Mouse (Mus musculus) layer of hippocampus, adult 8-10 months (tissue): ENCODE measurements at regions not wholly inside any gene's neighbourhood (a gene's known extent, or its start where the extent isn't known, plus 50 kb on each side); places are given as distances from the start of the nearest gene placed in this dataset.

ENCODE experiments used
- DNase-seq, 2 experiments: peaks; one replicate each; pipeline ENCODE4 v3.0.0; 2022; ENCODE audit warnings: low spot score in 2 of 2

DNA sequence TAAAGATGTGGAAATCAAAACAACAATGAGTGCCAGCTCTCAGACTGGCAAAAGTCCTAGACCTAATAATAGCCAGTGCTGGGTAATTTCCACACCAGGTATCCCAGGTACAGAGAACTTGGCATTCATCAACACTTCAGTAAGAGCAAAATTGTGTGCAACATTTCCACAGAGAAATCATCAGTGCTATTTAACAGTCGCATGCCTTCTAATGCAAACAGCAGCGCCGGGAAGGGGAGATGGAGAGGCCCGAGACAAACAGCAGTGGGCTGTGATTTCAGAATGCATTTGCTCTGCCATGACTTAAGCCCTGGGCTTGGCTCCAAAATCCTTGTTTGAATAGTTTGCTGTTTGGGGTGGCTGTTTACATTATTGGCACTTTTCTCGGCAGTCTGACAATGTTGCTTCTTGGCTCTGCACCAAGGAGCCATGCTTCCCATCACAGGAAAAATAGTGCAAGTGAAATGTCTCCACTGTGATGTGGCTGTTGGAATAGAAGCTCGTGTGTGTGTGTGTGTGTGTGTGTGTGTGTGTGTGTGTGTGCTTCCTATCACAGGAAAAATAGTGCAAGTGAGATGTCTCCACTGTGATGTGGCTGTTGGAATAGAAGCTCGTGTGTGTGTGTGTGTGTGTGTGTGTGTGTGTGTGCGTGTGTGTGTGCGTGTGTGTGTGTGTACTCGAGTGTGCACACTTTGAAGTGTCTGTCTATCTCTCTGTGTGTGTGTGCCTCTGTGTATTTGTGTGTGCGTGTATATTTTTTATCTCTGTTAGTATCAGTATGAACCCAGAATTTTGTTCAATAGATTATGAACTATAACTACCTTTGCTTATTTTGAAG, 190.1 kb upstream of the Cdyl start:
- DNase-seq, result peak; percentile 63 to 70

DNA sequence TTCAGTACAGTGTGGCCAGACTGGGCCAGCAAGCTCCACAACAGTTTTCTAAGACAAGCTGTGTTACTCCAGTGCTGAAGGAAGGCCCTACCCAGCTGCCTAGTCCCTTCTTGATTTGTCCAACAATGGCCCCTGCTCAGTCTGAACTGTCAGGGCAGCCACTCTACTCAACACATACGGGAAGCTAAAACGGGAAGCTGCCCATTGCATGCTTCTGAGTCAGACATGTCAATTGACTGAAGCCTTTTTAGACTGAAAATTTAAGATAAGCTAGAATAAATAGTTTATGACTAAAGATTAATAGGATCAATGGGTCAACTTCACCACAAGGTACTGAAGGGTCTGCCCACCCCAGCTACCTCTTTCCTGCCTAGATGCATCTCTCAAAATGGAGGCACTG, 181.4 kb upstream of the Cdyl start:
- no peak for DNase-seq

DNA sequence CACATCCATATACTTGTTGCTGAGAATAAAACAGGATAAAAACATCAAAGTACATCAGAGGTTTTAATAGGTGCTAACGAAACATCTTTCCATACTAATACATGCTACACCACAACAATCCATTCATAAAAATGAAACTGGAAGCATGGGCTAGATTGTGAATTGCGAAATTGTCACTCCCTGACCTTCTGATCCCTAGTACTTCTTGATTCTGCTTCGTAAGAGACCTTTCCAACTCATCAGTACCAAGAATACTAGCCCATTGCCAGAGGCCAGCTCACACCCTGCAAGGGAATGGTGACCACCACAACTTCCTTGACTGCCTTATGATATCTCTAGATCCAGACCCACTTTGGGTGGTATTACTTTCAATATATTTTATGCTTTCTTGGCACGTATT, 177.3 kb upstream of the Cdyl start:
- no peak for DNase-seq

DNA sequence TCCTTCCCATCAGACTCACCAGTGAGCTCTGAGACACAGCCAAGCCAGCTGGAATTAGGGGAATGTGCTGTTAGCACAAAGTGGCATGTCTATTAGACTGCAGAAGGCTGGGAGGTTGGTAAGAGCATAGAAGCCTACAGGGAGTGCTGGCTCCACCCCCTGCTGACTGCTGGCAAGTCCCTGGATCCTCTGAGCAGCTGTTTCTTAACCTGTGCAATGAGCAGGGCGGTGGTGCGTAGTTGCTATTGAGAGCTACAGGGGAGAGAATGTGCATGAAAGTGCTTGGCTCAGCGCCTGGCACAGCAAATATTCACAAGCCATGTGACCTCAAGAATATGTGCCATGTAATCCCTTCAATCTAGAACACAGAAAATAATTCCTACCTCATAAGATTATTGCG, 173.5 kb upstream of the Cdyl start:
- no peak for DNase-seq

DNA sequence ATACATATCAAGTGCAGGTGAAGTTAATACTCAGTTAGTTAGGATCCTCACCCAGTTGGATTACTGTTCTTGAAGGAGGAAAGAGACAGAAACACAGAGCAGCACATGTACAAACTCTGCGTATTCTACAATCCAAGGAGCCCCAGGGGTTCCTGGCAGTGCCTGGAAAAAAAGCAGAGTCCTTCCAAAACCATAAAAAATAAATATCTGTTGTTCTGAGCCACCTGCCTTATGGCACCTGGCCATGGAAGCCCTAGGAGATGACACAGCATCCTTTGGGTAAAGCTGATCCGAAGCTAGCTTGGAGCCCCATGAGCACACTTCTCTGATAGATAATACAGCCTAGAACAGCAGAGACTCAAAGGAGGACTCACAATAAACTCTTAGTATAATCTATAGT, 159.9 kb upstream of the Cdyl start:
- DNase-seq, result no peak

DNA sequence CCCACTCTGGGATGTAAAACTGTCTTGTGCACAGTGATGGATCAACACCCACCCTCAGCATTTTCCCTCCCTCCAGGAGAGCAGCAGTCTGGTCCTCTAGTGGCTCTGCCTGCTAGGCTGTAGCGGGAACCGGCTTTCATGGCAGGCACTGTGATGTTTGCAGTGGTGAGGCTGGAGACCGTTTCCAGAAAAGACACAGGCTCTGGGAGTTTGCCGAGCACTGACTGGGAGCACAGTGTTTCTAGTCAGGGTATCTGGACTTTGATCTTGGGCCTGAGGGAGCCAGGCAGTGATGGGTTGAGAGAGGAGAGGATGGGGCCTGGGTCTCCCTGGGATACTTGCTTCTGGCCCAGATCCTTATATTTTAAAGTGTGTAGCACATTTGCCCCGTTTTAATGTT, 158.7 kb upstream of the Cdyl start:
- DNase-seq, result no peak

DNA sequence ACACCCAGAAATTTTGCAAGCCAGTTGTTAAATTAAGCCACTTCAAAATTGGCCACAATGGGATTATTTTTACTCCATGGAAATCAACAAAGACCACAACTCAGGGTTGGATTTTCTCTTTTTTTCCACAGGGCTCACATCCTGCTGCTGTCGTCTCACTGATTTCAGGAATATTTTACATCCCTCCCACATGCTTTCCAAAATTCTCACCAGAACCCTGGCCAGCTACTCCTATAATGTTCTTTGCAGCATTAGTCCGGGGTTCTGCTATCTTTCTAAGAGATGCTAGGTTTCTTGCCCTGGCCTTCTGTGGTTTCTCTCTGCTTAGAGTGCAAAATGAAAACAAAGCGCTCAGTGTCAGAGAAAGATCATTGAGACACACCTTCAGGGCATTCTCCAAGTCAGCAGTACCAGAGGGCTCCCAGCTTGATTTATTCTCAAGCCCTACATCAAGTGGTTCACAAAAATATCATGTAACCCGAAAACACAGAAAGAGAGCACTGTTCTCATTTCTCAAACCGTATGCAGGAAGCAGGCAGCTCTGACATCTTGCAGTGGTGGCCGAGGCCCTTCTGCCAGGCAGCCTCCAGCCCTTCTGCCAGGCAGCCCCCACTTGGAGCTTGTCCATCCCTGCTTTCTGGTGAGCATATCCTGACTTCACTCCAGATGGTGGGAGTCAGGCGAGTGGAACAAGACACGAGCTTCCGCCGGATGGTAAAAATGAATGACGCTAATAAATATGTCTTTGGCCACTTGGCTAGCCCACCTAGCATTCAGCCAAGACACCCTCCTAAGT, 158.1 kb upstream of the Cdyl start:
- peak; percentile 56 to 57 for DNase-seq

DNA sequence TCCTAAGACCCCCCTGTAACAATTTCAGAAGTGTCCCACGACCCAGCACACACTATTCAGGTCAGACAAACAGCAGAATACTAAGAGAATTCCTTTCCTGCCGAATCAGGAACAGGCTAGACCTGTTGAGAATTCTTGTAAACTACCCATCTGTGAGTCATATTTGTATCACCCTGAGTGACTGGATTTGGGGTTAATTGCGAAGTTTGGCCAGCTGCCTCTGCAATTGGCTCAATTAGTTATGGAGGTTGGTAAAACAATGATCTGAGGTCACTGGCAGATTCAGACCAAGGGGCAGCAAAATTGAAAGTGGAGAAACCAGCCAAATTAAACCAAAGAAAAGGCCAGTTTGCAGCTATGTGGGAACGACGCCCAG, 157.5 kb upstream of the Cdyl start:
- peak; percentile 59 to 60 for DNase-seq

DNA sequence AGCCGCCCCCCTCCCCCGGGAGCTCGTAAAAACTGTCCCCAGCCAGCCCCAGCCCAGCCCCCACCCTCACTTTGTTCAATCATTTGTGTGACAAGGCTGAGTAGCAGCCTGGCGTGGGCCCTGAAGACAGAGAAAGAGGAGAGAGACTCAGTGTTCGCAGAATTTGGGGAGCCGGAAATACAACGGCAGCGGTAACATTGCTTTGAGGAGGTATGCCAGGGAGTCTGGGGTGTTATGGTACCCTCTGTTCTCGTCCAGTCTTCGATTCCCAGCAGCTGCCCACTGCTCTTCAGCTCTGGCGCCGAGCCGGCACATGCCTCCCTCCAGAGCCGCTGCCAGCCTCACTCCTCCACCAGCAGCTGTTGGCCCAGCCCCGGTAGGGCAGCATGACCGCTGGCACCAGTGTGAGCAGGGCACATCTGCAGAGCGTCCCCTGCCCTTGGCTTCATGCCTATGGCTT, 156.2 kb upstream of the Cdyl start:
- peak; percentile 62 to 65 for DNase-seq

DNA sequence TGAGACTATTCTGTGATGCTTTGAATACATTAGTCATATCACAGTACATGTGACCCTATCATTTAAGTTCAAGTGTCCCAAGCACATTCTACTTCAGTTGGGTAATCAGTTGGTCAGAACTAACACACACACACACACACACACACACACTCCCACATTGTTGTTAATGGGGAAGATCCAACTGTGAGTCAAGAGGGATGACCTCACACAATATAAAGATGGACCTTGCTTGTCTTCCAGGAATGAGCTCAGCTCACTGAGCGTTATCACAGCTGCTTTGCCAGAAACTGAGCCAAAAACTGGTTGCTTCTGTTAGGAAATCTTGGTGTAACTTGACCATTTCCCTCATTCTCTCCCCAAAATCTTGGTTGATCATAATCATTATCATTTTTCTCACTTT, 152.4 kb upstream of the Cdyl start:
- DNase-seq, result no peak

DNA sequence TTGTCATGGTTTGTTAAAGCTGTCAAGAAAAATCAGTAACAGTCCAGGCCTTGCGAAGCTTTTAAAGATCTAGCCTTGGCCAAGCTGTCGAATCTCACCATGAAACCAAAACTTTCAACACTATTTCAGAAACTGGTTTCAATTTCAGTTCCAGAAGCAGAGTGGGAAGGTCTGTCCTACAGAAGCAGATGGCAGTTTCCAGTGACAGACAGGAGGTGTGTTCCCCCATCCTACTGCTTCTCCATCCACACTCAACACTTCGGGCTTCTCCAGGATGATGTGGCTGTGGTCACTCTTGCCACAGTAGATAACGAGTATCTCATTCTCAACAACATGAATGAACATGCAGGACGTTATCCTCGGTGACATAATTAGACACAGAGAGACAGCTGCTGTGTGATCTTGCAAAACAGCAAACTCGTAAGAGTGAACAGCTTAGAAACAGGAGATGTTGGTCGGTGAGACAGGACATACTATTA, 147.6 kb upstream of the Cdyl start:
- DNase-seq, result peak in 1 of 2 experiments; percentile 26

DNA sequence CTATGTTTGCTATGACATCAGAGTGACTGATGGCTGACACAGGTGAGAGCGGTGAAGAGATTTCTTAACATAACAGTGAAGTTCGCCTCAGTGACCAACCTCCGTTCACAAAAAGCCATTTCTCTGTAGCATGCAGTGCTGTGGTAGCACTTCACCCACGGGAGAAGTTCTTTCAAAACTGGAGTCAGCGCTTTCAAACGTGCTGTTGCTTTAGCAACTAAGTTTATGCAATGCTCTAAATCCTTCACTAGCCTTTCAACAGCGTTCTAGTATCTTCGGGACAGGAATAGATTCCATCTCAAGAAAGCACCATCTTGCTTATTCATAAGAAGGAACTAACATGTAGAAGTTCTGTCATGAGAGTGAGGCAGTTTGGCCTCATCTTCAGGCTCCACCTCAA, 146.5 kb upstream of the Cdyl start:
- DNase-seq, result no peak

DNA sequence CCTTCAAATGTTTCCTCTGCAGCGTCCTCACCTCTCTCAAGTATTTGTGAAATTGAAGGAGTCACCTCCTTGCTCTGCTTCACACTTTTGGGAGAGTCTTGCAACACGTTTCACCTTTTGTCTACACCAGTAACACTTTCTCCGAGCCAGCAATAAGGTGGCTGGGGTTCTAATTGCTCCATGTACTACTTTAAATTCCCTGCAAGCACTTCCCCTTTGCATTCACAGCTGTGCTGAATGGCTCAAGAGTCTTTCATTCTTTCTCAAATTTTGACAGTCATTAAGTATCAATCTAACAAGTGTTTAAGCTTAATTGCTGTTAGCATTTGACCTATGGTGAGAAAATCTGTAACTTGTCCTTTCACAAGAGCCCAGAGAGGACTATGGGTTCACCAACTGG, 144.3 kb upstream of the Cdyl start:
- DNase-seq, result no peak

DNA sequence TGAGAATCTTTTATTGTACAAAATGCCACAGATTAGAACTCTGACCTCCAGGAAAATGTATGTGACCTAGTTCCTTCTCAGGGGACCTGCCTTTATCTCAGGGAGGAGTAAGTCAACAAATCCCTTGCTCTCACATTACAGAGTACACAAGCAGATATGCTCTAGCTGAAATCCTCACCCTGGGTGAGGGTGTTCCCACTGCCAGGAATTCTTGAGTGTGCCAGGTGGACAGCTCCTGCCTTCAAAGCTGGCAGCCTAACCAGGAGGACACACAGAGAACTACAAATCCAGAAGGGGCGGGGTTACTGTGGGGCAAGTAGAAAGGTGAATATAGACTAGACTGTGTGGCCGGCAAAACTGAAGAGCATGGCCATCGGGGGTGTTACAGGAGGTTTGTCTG, 141.9 kb upstream of the Cdyl start:
- no peak for DNase-seq

DNA sequence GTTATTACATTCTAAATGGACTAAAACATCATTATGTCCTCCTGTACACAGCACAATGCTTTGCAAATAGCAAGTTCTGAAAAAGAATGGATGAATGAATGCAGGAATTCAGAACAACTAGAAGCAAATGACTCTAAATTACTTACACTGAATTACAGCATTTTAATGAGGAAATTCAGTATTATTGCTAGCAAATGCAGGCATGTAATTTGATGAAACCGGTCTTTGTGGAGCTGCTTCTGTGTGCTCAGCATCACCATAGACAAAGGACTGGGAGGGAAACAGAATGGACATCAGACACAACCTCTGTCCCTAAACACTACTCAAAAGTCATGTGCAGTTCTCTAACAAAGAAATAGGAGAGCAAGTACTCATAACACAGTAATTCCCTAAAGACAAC, 137.4 kb upstream of the Cdyl start:
- DNase-seq, result no peak

DNA sequence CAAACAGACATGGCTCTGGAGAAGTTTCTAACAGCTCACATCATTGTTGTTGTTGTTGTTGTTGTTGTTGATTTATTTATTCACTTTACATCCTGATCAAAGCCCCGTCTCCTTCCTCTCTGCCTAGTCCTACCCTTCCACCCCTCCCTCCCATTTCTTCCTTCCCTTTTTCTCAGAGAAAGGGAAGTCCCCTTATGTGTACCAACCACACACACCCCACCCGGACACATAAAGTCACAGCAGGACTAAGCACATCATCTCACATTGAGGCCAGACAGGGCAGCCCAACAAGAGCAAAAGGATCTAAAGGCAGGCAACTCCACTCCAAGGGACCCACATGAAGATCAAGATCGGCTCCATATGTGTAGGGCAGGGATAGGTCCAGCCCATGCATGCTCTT, 130.1 kb upstream of the Cdyl start:
- no peak for DNase-seq

DNA sequence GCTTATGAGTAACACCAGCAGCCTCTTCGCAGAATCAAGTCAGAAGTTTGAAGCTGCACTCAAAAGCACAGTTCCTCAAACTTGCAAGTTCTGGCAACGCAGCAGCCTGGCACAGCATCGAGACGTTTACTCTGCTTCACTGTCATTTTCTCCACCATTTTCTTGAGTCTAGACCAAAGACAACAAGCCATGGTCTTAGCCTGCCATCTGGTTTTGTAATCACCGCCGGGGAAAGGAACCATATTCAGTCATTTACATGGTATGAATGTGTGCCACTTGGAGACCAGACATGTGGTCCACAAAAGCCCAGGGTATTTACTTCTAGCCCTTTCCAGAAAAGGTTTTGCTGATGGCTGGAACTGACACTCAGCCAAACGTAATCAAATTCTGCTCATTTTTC, 122.5 kb upstream of the Cdyl start:
- DNase-seq, result no peak

DNA sequence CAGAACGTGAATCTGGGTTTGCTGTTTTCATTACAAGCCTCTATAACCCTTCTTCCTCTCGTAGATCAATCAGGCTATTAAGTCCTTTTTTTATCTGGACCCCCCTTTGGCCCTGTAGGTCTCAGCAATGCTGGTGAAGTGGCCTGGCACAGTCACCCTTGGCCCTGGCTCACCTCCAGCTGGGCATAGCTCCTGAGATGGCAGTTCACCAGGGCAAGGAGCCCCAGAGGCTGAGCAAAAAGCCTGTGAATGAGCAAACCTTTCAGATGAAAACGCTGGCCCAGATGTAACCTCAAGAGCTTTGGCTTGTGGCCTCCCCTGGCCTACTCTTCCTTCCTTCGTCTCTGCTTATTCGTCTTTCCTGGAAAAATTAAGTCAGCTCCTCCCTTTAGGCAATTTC, 121.7 kb upstream of the Cdyl start:
- DNase-seq, result peak; percentile 11 to 40

DNA sequence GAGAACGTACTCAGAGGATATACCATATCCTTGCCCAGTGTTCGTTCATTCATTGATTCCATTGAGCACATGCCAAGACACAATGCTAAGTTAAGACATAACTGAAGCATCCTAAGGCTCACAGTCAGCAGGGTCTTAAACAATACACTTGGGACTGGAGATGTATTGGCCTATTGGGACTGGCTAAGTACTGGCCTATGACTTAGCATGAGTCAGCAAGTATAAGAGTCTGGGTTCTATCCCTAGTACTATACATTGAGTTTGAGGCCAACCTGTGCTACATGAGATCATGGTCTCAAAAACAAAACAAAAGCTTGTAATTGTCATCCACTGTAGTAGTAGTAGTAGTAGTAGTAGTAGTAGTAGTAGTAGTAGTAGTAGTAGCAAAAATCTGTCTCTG, 119.2 kb upstream of the Cdyl start:
- DNase-seq, result no peak

DNA sequence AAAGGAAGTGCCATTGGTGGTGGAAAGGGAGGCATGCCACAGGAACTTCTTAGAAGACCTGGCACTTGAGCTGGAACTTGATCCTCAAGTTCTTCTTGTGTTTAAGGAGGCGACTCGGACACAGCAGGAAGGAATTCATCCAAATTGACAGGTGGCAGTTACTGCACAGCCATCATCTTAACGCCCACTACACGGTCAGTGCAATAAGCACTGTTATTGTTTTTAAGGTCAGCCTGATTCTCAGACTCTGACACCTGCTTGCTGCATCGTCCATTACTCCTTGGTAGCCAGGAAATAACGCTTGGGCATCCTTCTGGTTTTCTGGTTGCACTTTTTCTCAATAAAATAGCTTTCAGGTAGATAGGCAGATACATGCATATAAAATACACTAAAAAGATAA, 118.6 kb upstream of the Cdyl start:
- no peak for DNase-seq

DNA sequence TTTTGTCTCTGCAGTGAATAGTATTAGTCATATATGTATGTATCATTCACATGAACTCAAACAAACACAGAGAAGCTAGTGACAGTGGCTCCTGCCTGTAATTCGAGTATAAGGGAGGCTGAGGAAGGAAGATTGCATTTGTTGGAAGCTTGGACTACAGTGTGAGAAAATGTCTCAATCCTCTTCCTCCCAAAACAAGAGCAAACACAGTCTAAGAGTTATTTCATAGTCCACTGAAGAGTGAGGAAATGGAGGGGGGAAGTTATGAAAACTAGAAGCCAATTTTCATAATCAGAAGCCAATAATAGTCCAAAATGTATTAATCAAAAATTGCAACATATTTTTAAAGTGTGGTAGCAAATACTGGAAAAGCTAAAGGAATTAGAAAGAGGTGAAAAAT, 95.6 kb upstream of the Cdyl start:
- no peak for DNase-seq

DNA sequence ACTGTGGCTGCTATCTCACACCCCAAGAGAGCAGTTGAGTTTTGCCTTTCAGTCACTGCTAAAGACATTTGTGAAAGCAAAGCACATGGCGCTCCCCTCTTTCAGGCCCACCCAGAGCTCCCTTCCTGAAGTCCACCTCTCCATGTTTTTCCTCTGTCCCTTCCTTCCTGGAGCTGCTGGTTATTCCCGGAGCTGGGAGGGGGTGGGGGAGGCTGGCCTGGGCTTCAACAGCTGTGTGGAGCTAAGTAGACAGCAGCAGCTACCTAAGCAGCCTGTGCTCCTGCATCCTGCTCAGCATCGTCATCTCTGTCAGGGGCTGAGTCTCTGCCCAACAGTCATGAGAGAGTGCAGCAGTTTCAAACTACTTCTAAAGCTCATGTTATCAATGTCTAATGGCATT, 78.0 kb upstream of the Cdyl start:
- DNase-seq, result no peak

DNA sequence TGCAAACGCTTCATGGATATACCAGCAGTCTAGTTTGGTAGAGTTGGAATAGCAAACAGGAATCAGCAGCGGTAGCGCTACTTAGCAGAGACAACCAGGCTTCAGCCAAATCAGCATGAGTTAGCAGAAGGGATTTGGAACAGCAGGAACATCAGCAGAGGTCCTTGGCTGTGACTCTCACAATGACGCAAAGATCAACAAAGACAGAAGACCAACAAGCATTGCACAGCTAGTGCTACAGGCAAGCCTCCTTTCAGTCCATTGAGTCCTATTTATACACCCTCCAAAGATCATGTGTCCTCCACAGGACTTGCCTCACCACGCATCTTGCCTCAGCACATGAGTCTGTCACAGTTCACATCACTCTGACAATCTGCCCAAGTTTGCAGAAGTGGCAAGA, 61.6 kb upstream of the Cdyl start:
- no peak for DNase-seq
